Mouse (Mus musculus): ENCODE measurements around the gene Lce3f. TPM values are rescaled to one million over a fixed set of nuclear protein-coding genes. Genes with fewer than 3 reads are reported as not detected.

Lce3f gene
- polyA plus RNA-seq, 1 experiment from 2014 or later = not detected

DNA sequence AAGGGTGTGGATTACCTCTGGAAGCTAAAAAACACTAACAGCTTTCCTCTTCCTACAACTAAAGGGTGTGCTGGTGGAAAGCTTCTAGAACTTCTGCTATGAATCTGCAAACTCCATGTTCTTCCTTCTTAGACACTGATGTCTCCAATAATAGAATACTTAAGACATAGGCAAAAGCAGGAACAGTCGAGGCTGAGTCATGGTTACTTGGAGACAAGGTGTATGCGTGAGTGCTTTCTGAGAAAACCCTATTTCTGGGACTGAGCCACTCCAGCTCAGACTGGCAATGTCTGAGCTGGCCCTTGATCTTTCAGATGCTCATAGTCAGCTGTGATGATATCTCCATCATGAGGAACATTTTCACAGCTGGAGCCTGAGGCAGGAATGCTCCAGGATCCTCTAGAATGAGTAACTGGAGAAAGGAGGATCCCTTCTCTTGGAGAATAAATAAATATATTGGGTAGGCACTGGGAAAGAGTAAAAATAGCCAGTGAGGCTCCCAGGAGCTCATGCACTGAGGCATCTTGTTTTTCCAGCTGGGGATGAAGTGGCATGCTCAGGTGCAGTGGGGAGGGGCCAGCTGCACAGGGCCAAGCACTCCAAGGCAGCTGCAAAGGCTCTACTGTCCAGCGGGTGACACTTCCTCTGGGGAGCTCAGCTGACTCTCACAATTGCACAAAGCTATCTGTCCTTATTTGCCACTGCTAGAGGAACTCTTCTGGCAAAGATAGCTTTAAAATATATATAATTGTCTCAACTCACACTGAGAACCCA, 31.6 kb downstream of the Lce3f start:
- no peak overlapping the region for H3K27ac ChIP-seq (ENCODE audit: low read depth, low read length)
- no peak overlapping the region for H3K4me2 ChIP-seq (replicated peaks; ENCODE audit: low read depth)
- TF ChIP-seq CTCF (IDR thresholded peaks at IDR 0.05; ENCODE audit: low read depth) = no peak
- 79% methylated on average over 3 of the region's 3 CpGs for WGBS
- no peaks in the 10 kb centered on the region for H3K9me3 ChIP-seq (ENCODE audit: control insufficient read depth)
- no peaks in the 10 kb centered on the region for H3K27me3 ChIP-seq (replicated peaks; ENCODE audit: control insufficient read depth, insufficient read depth, low read length)
- no peaks in the 10 kb centered on the region for H3K4me1 ChIP-seq (replicated peaks; ENCODE audit: control insufficient read depth, insufficient read depth, low read length)
- no peak for ATAC-seq
- H3K4me3 ChIP-seq (ENCODE audit: low read depth, low read length) = no peak overlapping the region
- H3K36me3 ChIP-seq (ENCODE audit: control insufficient read depth, insufficient read depth) = no peaks in the 10 kb centered on the region
- H3K9ac ChIP-seq (ENCODE audit: low read depth, low read length) = no peak overlapping the region

DNA sequence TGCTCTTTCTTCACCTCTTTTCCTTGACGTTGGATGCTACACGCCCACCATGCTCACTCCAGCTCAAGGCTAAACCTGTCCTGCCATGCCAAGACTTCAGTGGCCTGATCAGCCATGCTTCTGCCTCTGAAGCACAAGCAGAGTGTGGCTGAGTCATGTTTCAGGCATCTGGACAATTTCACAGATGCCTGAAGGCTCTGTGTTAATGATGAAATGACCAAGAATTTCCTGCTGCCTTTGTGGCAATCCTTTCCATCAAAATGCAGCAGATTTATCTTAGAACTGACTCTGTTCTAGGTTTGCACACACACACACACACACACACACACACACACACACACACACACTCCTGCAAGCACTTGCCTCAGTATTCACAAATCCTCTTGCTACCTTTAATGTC, 33.5 kb downstream of the Lce3f start:
- no peak for TF ChIP-seq CTCF (IDR thresholded peaks at IDR 0.05; ENCODE audit: low read depth)
- no peak overlapping the region for H3K27ac ChIP-seq (ENCODE audit: low read depth, low read length)
- WGBS = 69% methylated on average over 2 of the region's 2 CpGs
- ATAC-seq = no peak
- H3K27me3 ChIP-seq (replicated peaks; ENCODE audit: control insufficient read depth, insufficient read depth, low read length) = no peaks in the 10 kb centered on the region
- no peaks in the 10 kb centered on the region for H3K36me3 ChIP-seq (ENCODE audit: control insufficient read depth, insufficient read depth)
- H3K4me1 ChIP-seq (replicated peaks; ENCODE audit: control insufficient read depth, insufficient read depth, low read length) = no peaks in the 10 kb centered on the region
- no peak overlapping the region for H3K4me2 ChIP-seq (replicated peaks; ENCODE audit: low read depth)
- H3K9ac ChIP-seq (ENCODE audit: low read depth, low read length) = no peak overlapping the region
- no peak overlapping the region for H3K4me3 ChIP-seq (ENCODE audit: low read depth, low read length)
- H3K9me3 ChIP-seq (ENCODE audit: control insufficient read depth) = no peaks in the 10 kb centered on the region

DNA sequence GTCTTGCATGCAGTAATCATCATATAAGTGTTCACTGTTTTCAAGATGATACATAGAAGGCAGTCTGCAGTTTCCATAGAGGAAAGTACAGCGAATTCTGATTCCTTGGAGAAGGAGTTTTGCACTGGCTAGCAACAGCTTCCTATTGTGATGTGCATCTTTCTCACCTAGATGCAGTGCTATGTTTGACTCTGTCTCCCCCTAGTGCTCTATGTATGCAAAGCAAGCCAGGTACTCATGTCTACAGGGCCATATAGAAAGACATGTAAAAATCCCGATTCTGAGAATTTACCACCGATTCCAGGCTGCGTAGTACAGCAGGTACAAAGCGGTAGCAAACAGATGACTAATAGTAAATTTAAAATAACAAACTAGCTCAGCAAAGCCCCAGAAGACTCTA, 39.4 kb downstream of the Lce3f start:
- no peaks in the 10 kb centered on the region for H3K4me1 ChIP-seq (replicated peaks; ENCODE audit: control insufficient read depth, insufficient read depth, low read length)
- H3K27ac ChIP-seq (ENCODE audit: low read depth, low read length) = no peak overlapping the region
- no peak overlapping the region for H3K4me3 ChIP-seq (ENCODE audit: low read depth, low read length)
- TF ChIP-seq CTCF (IDR thresholded peaks at IDR 0.05; ENCODE audit: low read depth) = peak; percentile 91
- no peaks in the 10 kb centered on the region for H3K36me3 ChIP-seq (ENCODE audit: control insufficient read depth, insufficient read depth)
- WGBS = 44% methylated on average over 5 of the region's 5 CpGs
- no peak overlapping the region for H3K4me2 ChIP-seq (replicated peaks; ENCODE audit: low read depth)
- H3K27me3 ChIP-seq (replicated peaks; ENCODE audit: control insufficient read depth, insufficient read depth, low read length) = no peaks in the 10 kb centered on the region
- no peak; the same call in 1 of the 2 replicates for ATAC-seq
- H3K9ac ChIP-seq (ENCODE audit: low read depth, low read length) = no peak overlapping the region
- no peaks in the 10 kb centered on the region for H3K9me3 ChIP-seq (ENCODE audit: control insufficient read depth)

Other genes starting within 250 kb of the Lce3f start
- not detected in 2 replicates for gene Lce1g, start 239.9 kb upstream of the Lce3f start, polyA plus RNA-seq (2015; fragmentation: Nextera tagmentation; extraction: Ambion mirVana)
- gene Lce1h, start 227.2 kb upstream of the Lce3f start, polyA plus RNA-seq (2015; fragmentation: Nextera tagmentation; extraction: Ambion mirVana) = not detected in 2 replicates
- gene Lce1i, start 213.3 kb upstream of the Lce3f start, polyA plus RNA-seq (2015; fragmentation: Nextera tagmentation; extraction: Ambion mirVana) = not detected in 2 replicates
- gene Lce1j, start 201.7 kb upstream of the Lce3f start, polyA plus RNA-seq (2015; fragmentation: Nextera tagmentation; extraction: Ambion mirVana) = not detected in 2 replicates
- gene Lce1k, start 184.3 kb upstream of the Lce3f start, polyA plus RNA-seq (2015; fragmentation: Nextera tagmentation; extraction: Ambion mirVana) = not detected in 2 replicates
- gene Kprp, start 165.0 kb upstream of the Lce3f start, polyA plus RNA-seq (2015; fragmentation: Nextera tagmentation; extraction: Ambion mirVana) = not detected in 2 replicates
- not detected in 2 replicates for gene Lce1l, start 140.9 kb upstream of the Lce3f start, polyA plus RNA-seq (2015; fragmentation: Nextera tagmentation; extraction: Ambion mirVana)
- gene 2310050C09Rik, start 122.0 kb upstream of the Lce3f start, polyA plus RNA-seq (2015; fragmentation: Nextera tagmentation; extraction: Ambion mirVana) = not detected in 2 replicates
- not detected in 2 replicates for gene Lce3a, start 66.0 kb upstream of the Lce3f start, polyA plus RNA-seq (2015; fragmentation: Nextera tagmentation; extraction: Ambion mirVana)
- not detected in 2 replicates for gene Lce3b, start 59.2 kb upstream of the Lce3f start, polyA plus RNA-seq (2015; fragmentation: Nextera tagmentation; extraction: Ambion mirVana)
- gene Lce3c, start 47.7 kb upstream of the Lce3f start, polyA plus RNA-seq (2015; fragmentation: Nextera tagmentation; extraction: Ambion mirVana) = not detected in 2 replicates
- not detected in 2 replicates for gene Lce3d, start 34.8 kb upstream of the Lce3f start, polyA plus RNA-seq (2015; fragmentation: Nextera tagmentation; extraction: Ambion mirVana)
- not detected in 2 replicates for gene Lce3e, start 25.2 kb upstream of the Lce3f start, polyA plus RNA-seq (2015; fragmentation: Nextera tagmentation; extraction: Ambion mirVana)
- not detected in 2 replicates for gene Crct1, start 23.5 kb downstream of the Lce3f start, polyA plus RNA-seq (2015; fragmentation: Nextera tagmentation; extraction: Ambion mirVana)
- gene Lce1m, start 26.8 kb downstream of the Lce3f start, polyA plus RNA-seq (2015; fragmentation: Nextera tagmentation; extraction: Ambion mirVana) = not detected in 2 replicates
- gene Gm4858, start 76.6 kb downstream of the Lce3f start, polyA plus RNA-seq (2015; fragmentation: Nextera tagmentation; extraction: Ambion mirVana) = not detected in 2 replicates
- gene Crnn, start 152.6 kb downstream of the Lce3f start, polyA plus RNA-seq (2015; fragmentation: Nextera tagmentation; extraction: Ambion mirVana) = not detected in 2 replicates
- gene Flg2, start 205.1 kb downstream of the Lce3f start, polyA plus RNA-seq (2015; fragmentation: Nextera tagmentation; extraction: Ambion mirVana) = not detected in 2 replicates

Measured in intestine, postnatal 0 days (tissue).